Mouse (Mus musculus): ENCODE measurements around the gene Tex19.2.

- TF ChIP-seq CTCF (IDR thresholded peaks at IDR 0.05; ENCODE audit: low read depth) (no peak), EP300 (IDR thresholded peaks at IDR 0.05; ENCODE audit: low read depth) (no peak)
Measured at GRCm38 (mm10) chr11:121163751-121164150, 45.3 kb upstream of the Tex19.2 start.
